Mouse (Mus musculus): ENCODE measurements at regions not wholly inside any gene's neighbourhood (a gene's known extent, or its start where the extent isn't known, plus 50 kb on each side); places are given as distances from the start of the nearest gene placed in this dataset.

DNA sequence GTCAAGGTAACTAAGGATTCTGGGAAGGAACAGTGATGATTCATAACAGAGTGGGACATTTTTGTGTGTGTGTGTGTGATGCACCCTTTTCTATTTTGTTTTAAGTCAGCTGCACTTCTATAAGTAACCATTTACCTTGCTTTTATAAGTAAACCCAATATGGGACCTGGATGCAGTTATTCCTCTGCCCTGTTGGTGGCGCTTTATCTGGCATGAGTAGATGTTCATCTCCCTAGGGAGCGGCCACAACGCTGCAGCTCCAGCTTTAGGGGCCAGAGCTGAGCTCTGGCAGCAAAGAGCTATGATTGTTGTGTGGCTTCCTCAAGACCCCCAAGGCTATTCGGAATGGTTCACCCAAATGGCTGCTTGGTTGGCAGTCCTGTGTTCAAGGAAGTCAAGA lies 334.5 kb upstream of the Trpc7 start:
- TF ChIP-seq CTCF (conservative IDR thresholded peaks at IDR 0.05 in 1 of 2, IDR thresholded peaks at IDR 0.05 in 1 of 2; ENCODE audit: low read depth in 2 of 2, low read length in 2 of 2) (no peak), ZC3H11A (IDR thresholded peaks at IDR 0.05; ENCODE audit: low read depth, low read length) (no peak), JUND (conservative IDR thresholded peaks at IDR 0.05; ENCODE audit: low read depth, low read length) (no peak), MAZ (IDR thresholded peaks at IDR 0.05; ENCODE audit: low read depth, low read length) (no peak), MAX (IDR thresholded peaks at IDR 0.05; ENCODE audit: low read length) (no peak), SMC3 (IDR thresholded peaks at IDR 0.05; ENCODE audit: low read depth, low read length) (no peak), POLR2A (IDR thresholded peaks at IDR 0.05; ENCODE audit: low read depth, low read length) (no peak), NRF1 (IDR thresholded peaks at IDR 0.05; ENCODE audit: low read depth, low read length) (no peak)

Measured in CH12.LX (cell line).